Mouse (Mus musculus) T-helper 2 cell (primary cell): ENCODE results near the gene Qtrt1.

Source experiments
- in situ Hi-C: fragments of 300-600 bp; cut with MboI, MseI; formaldehyde crosslinking; loops from one replicate; pipeline ENCODE4 v1.15.1; 2025; ENCODE audit warnings: high pct_unique_total_duplicates

Qtrt1 gene

GRCm38 (mm10) chr9:21417866-21418265 lies 6.2 kb downstream of the Qtrt1 start:
- in situ Hi-C loops: no loop called here

GRCm38 (mm10) chr9:21419646-21420045 lies 8.0 kb downstream of the Qtrt1 start:
- in situ Hi-C loops: no loop called here

- in situ Hi-C loops: no loop called here
These were observed 13.3 kb downstream of the Qtrt1 start, which contains the start of gene Dnm2 for GRCm38 (mm10) chr9:21424631-21425555. Gene Dnm2 (plus strand): TSS chr9:21424908.

- in situ Hi-C loops: no loop called here
These were observed 13.9 kb downstream of the Qtrt1 start for GRCm38 (mm10) chr9:21425556-21425945.

- in situ Hi-C loops: no loop called here
These were observed 14.4 kb downstream of the Qtrt1 start for GRCm38 (mm10) chr9:21426013-21426412.

GRCm38 (mm10) chr9:21426525-21426924 lies 14.9 kb downstream of the Qtrt1 start:
- in situ Hi-C loops: no loop called here

- in situ Hi-C loops: no loop called here
These were observed 16.1 kb downstream of the Qtrt1 start for GRCm38 (mm10) chr9:21427773-21428172.

- in situ Hi-C loops: no loop called here
These were observed 16.5 kb downstream of the Qtrt1 start for GRCm38 (mm10) chr9:21428178-21428577.

- in situ Hi-C loops: no loop called here
These were observed 19.1 kb downstream of the Qtrt1 start for GRCm38 (mm10) chr9:21430724-21431123.

- in situ Hi-C loops: no loop called here
These were observed 20.4 kb downstream of the Qtrt1 start for GRCm38 (mm10) chr9:21432066-21432465.

GRCm38 (mm10) chr9:21433766-21434165 lies 22.1 kb downstream of the Qtrt1 start:
- in situ Hi-C loops: no loop called here

GRCm38 (mm10) chr9:21434410-21434809 lies 22.8 kb downstream of the Qtrt1 start:
- in situ Hi-C loops: no loop called here

- in situ Hi-C loops: no loop called here
These were observed 24.4 kb downstream of the Qtrt1 start for GRCm38 (mm10) chr9:21435777-21436635.

- in situ Hi-C loops: no loop called here
These were observed 25.9 kb downstream of the Qtrt1 start for GRCm38 (mm10) chr9:21437577-21437976.

GRCm38 (mm10) chr9:21438219-21438618 lies 26.6 kb downstream of the Qtrt1 start:
- in situ Hi-C loops: no loop called here

- in situ Hi-C loops: no loop called here
These were observed 27.8 kb downstream of the Qtrt1 start for GRCm38 (mm10) chr9:21439456-21439855.

GRCm38 (mm10) chr9:21439914-21440313 lies 28.3 kb downstream of the Qtrt1 start:
- in situ Hi-C loops: no loop called here

GRCm38 (mm10) chr9:21440387-21440786 lies 28.8 kb downstream of the Qtrt1 start:
- in situ Hi-C loops: no loop called here

GRCm38 (mm10) chr9:21443853-21444252 lies 32.2 kb downstream of the Qtrt1 start:
- in situ Hi-C loops: no loop called here

GRCm38 (mm10) chr9:21444574-21444973 lies 32.9 kb downstream of the Qtrt1 start:
- in situ Hi-C loops: no loop called here

GRCm38 (mm10) chr9:21445081-21445744 lies 33.6 kb downstream of the Qtrt1 start:
- in situ Hi-C loops: no loop called here

- in situ Hi-C loops: no loop called here
These were observed 36.1 kb downstream of the Qtrt1 start for GRCm38 (mm10) chr9:21447778-21448177.
